Mouse (Mus musculus) liver, embryonic 16.5 days (tissue): ENCODE data around the gene Tekt4. TPM values are rescaled to one million over a fixed set of nuclear protein-coding genes. Genes with fewer than 3 reads are reported as not detected.

Experiments used
- ATAC-seq: fragments of 200-750 bp; cut with Nextera tagmentation; 2 replicates; pipeline ENCODE4 v1.8.0; 2017; ENCODE audit warnings: low read depth, mild to moderate bottlenecking, moderate number of reproducible peaks, moderate library complexity
- H3K27ac ChIP-seq: fragments of 300-500 bp; sonication (generic); 2 replicates; pipeline ENCODE4 v1.5.1; 2014; ENCODE audit warnings: mild to moderate bottlenecking, low read length
- H3K27me3 ChIP-seq: fragments of 300-500 bp; sonication (generic); 2 replicates; pipeline ENCODE4 v1.6.1; 2014; ENCODE audit warnings: low read depth, low read length, mixed read lengths; ENCODE audit not compliant: control insufficient read depth, insufficient read depth
- H3K36me3 ChIP-seq: fragments of 300-500 bp; sonication (generic); 2 replicates; pipeline ENCODE4 v1.6.1; 2014; ENCODE audit warnings: mild to moderate bottlenecking; ENCODE audit not compliant: control insufficient read depth, insufficient read depth
- H3K4me1 ChIP-seq: fragments of 300-500 bp; sonication (generic); 2 replicates; pipeline ENCODE4 v1.6.1; 2014; ENCODE audit warnings: low read depth, low read length, mixed read lengths; ENCODE audit not compliant: control insufficient read depth
- H3K4me2 ChIP-seq: fragments of 300-500 bp; sonication (generic); 2 replicates; pipeline ENCODE4 v1.6.1; 2014; ENCODE audit warnings: low read depth, low read length, mixed read lengths
- H3K4me3 ChIP-seq: fragments of 300-500 bp; sonication (generic); 2 replicates; pipeline ENCODE4 v1.5.1; 2014; ENCODE audit warnings: low read depth, mild to moderate bottlenecking, low read length
- H3K9ac ChIP-seq: fragments of 300-500 bp; sonication (generic); 2 replicates; pipeline ENCODE4 v1.6.1; 2014; ENCODE audit warnings: low read depth, low read length
- H3K9me3 ChIP-seq: fragments of 300-500 bp; sonication (generic); replicated peaks from 2 replicates; pipeline ENCODE4 v1.6.1; 2016; ENCODE audit warnings: low read length; ENCODE audit not compliant: control insufficient read depth
- WGBS: fragments of 180-500 bp; shearing (Covaris S2); extraction: QIAGEN DNeasy Blood & Tissue Kit; methylation state at CpG from one replicate; pipeline ENCODE4 v1.1.7; 2014; ENCODE audit not compliant: insufficient replicate concordance; 5-methylcytosine and 5-hydroxymethylcytosine counted together
- polyA plus RNA-seq: library from polyadenylated mRNA; unstranded; fragments of >200 nt; fragmentation: Nextera tagmentation; extraction: Ambion mirVana; gene quantifications from 2 replicates; pipeline ENCODE4 v1.2.1, GENCODE M21; 2015

The Tekt4 gene
- polyA plus RNA-seq = 0.05 and 0.07 TPM in 2 replicates

DNA sequence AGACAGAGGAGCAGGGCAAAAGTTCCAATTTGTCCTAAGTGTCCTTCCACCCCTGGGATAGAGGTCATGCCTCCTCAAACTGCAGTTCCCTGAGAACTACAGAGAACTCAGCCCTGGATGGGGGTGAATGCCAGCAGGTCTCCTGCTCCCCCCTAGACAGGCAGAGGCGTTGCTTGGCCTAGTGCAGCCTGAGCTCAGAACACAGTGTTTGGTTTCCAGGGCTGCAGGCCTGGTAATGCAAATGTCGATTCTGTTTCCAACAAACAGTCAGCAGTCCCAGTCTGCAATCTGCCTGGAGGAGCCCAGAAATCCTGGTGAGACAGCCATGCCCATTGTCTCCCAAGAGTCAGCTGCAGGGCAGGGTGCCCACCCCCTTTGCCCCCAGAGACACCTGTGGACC is at the start of gene Tekt4:
Gene Tekt4, plus strand, starts transcription at position 344 of the 400 bp plus-strand sequence.
- Histone ChIP-seq H3K4me1 (no peaks in the 10 kb centered on the region), H3K4me3 (no peak within 1 kb of the TSS), H3K9me3 (no peaks in the 10 kb centered on the region), H3K4me2 (no peak within 1 kb of the TSS), H3K27me3 (no peaks in the 10 kb centered on the region), H3K36me3 (no peaks in the 10 kb centered on the region), H3K9ac (no peak within 1 kb of the TSS), H3K27ac (no peak within 1 kb of the TSS)
- WGBS = 41% methylated on average over 2 of the region's 2 CpGs
- no peak for ATAC-seq

DNA sequence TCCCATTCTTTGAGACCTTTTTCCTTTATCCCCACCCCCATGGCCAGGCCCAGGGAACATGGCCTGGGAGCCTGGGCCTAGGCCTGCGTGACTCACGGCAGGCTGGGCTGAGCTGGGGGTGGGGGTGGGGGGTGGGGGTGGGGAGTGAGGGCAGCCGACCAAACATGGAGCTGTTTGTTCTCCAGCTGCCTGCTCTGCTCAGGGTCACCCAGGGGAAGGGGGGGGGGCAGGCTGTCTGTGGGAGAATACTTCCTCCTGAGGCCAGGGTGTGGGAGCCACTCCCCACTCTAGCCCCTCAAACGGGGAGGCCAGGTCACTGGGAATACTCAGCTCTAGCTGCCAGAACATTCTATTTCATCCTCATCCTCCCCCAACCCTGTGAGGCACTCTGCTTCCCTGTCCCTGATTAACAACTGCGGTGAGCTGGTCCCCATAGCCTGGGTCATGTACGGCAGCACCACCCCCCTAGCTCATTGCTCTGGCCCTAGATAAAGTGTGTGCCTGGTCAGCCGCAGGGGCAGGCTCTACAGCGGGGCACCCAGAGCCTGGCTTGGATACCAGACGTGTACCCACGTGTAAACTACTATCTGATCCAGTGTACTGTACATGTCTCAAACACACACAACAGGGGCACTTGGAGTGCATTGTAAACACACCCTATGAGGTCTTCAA is 49.1 kb upstream of the Tekt4 start:
- Histone ChIP-seq H3K4me2 (no peak overlapping the region), H3K9ac (no peak overlapping the region), H3K27me3 (no peaks in the 10 kb centered on the region), H3K4me3 (no peak overlapping the region), H3K27ac (no peak overlapping the region), H3K36me3 (no peaks in the 10 kb centered on the region), H3K4me1 (no peaks in the 10 kb centered on the region), H3K9me3 (no peaks in the 10 kb centered on the region)
- WGBS = 11% methylated on average over 10 of the region's 10 CpGs
- ATAC-seq = peak; percentile 77

DNA sequence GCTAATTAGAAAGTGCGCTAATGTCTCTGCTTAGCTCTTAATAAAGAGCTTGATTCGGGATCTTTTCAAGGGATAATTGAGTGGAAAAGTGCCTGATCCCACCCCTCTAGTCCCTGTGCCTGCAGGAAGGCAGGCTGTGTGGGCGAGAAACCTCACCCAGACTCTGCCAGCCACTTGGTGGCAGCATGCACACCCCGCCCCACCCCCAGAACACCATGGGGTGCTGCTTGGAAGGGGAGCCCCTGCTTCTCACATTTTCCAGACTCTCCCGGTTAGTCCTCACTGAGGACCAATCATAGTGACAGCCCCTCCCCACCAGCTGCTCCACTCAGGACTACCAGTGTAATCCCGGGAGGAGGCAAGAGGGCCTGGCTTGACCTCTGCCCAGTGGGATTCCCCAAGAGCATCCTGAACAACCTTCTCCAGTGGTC is 48.4 kb upstream of the Tekt4 start:
- no peaks in the 10 kb centered on the region for H3K9me3 ChIP-seq
- H3K4me2 ChIP-seq = no peak overlapping the region
- no peaks in the 10 kb centered on the region for H3K36me3 ChIP-seq
- H3K4me3 ChIP-seq = no peak overlapping the region
- no peak overlapping the region for H3K27ac ChIP-seq
- no peak overlapping the region for H3K9ac ChIP-seq
- 23% methylated on average over 6 of the region's 6 CpGs for WGBS
- no peak for ATAC-seq
- no peaks in the 10 kb centered on the region for H3K4me1 ChIP-seq
- H3K27me3 ChIP-seq = no peaks in the 10 kb centered on the region

DNA sequence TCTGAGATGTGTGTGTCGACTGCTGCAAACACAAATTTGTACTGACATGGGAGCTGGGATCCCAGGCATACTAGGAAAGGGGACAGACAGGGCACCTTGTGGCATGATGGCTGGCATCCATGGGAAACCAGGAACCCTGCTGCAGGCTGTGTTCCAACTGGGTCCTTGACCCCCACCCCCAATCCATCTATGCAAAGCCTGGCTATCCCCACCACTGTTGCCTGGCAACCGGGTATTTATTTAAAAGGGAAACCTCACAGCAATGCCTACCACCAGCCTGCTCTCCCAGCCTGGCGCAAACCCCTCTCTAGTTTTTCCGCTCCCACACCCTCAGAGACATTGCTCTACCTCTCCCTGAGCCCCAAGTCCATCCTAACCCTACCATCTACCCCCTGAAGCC is 47.1 kb upstream of the Tekt4 start:
- Histone ChIP-seq H3K36me3 (no peaks in the 10 kb centered on the region), H3K4me1 (no peaks in the 10 kb centered on the region), H3K4me3 (no peak overlapping the region), H3K27me3 (no peaks in the 10 kb centered on the region), H3K27ac (no peak overlapping the region), H3K9ac (no peak overlapping the region), H3K9me3 (no peaks in the 10 kb centered on the region), H3K4me2 (no peak overlapping the region)
- ATAC-seq = no peak
- 53% methylated on average over 4 of the region's 4 CpGs for WGBS

DNA sequence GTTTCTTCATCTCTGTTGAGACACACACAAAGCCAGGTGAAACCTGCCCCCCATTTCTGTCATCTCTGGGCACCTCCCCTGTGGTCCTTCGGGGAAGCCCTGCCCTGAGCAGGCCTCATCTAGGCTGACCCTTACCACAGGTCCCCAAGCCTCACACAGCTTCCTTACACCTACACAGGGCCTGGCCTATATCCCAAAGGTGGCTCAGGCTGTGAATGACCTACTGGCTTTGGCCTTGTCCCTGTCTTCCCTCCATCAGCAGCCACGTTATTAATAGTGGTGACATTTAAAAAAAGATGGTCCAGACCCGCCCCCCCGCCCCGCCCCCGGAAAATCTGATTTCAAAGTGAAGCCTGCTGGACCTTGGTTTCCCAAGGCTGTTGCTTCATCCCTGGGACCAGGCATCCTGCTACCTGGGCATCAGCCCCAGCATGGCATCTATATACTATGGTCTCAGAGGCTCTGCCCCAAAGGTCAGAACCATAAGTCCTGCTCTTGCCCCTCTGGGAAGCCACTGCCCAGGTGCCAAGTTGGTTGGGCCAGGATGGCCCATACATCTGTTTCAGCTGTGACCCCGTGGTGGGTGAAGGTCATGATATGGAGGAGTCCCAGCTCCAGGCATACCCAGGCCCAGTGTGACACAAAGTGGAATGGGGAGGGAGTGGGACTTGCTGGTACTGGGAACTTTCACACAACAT is 46.0 kb upstream of the Tekt4 start:
- WGBS = 56% methylated on average over 7 of the region's 7 CpGs
- H3K9ac ChIP-seq = no peak overlapping the region
- ATAC-seq = no peak

DNA sequence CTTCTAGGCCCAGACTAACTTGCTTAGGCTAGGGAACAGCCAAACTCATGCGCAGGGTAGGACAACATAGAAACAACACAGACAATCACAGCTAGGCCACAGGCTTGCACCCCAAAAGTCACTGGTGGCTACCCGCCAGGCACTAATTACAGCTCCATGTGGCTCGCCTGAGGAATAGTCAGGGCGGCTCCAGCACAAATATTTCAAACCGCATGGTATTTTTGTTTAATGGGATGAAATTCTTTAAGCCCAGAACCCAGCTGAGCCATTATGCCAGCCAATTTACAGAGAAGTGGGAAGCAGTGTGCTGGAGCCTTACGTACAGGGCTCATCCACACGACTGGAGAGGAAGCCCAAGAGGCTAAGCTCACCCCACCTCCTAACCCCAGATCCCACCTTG is 44.8 kb upstream of the Tekt4 start:
- no peak overlapping the region for H3K4me2 ChIP-seq
- no peak for ATAC-seq
- no peaks in the 10 kb centered on the region for H3K9me3 ChIP-seq
- H3K9ac ChIP-seq = no peak overlapping the region
- no peak overlapping the region for H3K4me3 ChIP-seq
- no peak overlapping the region for H3K27ac ChIP-seq
- H3K36me3 ChIP-seq = no peaks in the 10 kb centered on the region
- 65% methylated on average over 7 of the region's 7 CpGs for WGBS
- H3K27me3 ChIP-seq = no peaks in the 10 kb centered on the region
- no peaks in the 10 kb centered on the region for H3K4me1 ChIP-seq

More for the DNA sequence above, 46.0 kb upstream of the Tekt4 start:
- Histone ChIP-seq H3K4me2 (no peak overlapping the region), H3K27ac (no peak overlapping the region), H3K27me3 (no peaks in the 10 kb centered on the region), H3K4me3 (no peak overlapping the region), H3K36me3 (no peaks in the 10 kb centered on the region), H3K4me1 (no peaks in the 10 kb centered on the region), H3K9me3 (no peaks in the 10 kb centered on the region)

DNA sequence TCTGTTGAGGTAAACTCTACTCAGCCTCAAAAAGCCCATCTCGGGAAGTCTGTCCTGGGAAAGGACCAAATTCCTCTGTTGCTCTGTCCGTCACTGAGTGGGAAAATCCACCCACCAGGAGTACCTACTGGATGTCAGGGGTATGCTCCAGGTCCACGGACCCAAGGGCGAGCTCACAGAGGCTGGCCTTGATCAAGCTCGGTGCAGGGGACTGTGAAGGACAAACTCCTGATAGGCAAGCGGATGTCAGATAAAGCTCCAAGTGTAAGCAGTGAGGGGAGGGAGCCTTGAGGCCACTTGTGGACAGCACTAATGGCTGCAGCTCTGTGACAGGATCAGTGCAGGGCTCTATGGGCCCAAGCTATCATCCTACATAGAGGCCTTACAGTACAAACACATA is 44.2 kb upstream of the Tekt4 start:
- Histone ChIP-seq H3K36me3 (no peaks in the 10 kb centered on the region), H3K9me3 (no peaks in the 10 kb centered on the region), H3K27me3 (no peaks in the 10 kb centered on the region), H3K27ac (no peak overlapping the region), H3K4me1 (no peaks in the 10 kb centered on the region), H3K9ac (no peak overlapping the region), H3K4me2 (no peak overlapping the region), H3K4me3 (no peak overlapping the region)
- no peak for ATAC-seq
- 44% methylated on average over 6 of the region's 6 CpGs for WGBS

DNA sequence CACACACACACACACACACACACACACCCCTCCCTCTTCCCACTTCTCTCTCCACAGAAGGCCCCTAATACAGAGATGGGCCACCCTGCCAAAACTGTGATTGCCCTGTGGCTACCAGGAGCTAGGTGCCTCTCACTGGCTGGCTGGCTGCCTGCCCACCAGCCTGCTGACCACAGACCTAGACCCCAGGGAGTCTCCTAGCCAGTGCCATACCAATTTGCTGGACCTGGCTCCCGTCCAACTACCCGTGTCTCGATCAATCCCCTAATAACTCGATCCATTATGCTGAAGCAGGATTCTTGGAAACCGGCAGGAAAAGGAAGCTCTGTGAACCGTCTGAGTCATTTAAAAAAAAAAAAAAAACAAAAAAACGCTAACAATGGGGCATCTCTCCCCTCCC is 43.6 kb upstream of the Tekt4 start:
- H3K4me2 ChIP-seq = no peak overlapping the region
- H3K27me3 ChIP-seq = no peaks in the 10 kb centered on the region
- H3K4me3 ChIP-seq = no peak overlapping the region
- 22% methylated on average over 7 of the region's 7 CpGs for WGBS
- H3K4me1 ChIP-seq = no peaks in the 10 kb centered on the region
- no peaks in the 10 kb centered on the region for H3K36me3 ChIP-seq
- no peak overlapping the region for H3K27ac ChIP-seq
- H3K9ac ChIP-seq = no peak overlapping the region
- H3K9me3 ChIP-seq = no peaks in the 10 kb centered on the region
- no peak for ATAC-seq

DNA sequence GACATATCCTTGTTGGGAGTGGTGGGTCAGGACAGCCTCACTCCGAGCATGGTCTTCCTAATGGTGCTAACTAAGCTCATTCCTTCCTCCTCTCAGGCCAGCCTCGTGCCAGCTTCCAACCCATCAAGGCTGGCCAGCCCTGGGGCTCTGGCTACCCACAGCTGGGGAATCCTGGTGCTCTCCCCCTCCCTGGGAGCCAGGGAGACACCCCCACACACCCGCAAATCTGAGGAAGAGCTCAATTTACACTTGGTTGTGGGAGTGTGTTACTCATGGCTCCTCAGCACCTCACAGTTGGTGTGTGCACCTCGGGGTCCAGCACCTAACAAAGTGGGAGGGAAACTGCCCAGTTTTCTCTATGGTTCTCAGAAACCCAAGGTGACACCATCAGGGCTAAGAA is 43.2 kb upstream of the Tekt4 start:
- no peak overlapping the region for H3K4me2 ChIP-seq
- no peaks in the 10 kb centered on the region for H3K27me3 ChIP-seq
- no peaks in the 10 kb centered on the region for H3K9me3 ChIP-seq
- H3K9ac ChIP-seq = no peak overlapping the region
- H3K4me1 ChIP-seq = no peaks in the 10 kb centered on the region; the same call in 1 of the 2 replicates
- H3K4me3 ChIP-seq = no peak overlapping the region
- H3K27ac ChIP-seq = no peak overlapping the region
- H3K36me3 ChIP-seq = no peaks in the 10 kb centered on the region
- 32% methylated on average over 4 of the region's 4 CpGs for WGBS
- ATAC-seq = no peak
